ENCODE assay signal across 18 mouse cellular contexts in the genomic region with DNA sequence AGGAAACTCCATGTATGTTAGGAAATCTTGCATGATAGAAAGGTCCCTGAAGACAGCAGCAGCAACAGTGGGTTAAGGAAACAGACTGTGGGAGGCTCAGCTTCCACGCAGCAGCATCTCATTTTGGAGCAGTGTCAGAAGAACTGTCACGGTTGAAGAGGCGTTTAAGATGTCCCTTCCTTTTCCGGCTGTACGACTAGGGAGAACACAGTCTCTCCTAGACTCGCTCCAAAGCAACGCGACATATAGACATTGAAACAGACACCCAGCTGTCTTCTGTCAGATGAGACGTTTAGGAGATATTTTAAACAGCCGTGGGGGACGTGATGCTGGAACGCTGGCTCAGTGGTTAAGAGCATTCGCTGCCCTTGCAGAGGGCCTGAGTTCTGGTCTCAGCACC. TPM values are rescaled to one million over a fixed set of nuclear protein-coding genes. Genes with fewer than 3 reads are reported as not detected.
DNase-seq lines count a peak whose midpoint lies in the region; ATAC-seq lines count a peak whose summit lies in the region.
"Had no signal": no experiment of that assay in that cellular context is flagged by ENCODE, and none has a peak within 500 bp of the region (broad histone marks: within the 10 kb centered on the region; RNA-seq: fewer than 3 reads in every experiment).

No protein-coding gene starts in this region.

- no peak overlapping the region for H3K4me2 ChIP-seq in embryonic facial prominence, embryonic 14.5 days (ENCODE audit: low read depth, low read length)
- H3K4me2 ChIP-seq: heart, embryonic 11.5 days; limb, embryonic 15.5 days; neural tube, embryonic 15.5 days had no signal

- H3K4me3 ChIP-seq in embryonic facial prominence, embryonic 14.5 days (ENCODE audit: low read depth, low read length): no peak overlapping the region
- H3K4me3 ChIP-seq in embryonic facial prominence, embryonic 10.5 days: no peak overlapping the region
- H3K4me3 ChIP-seq: limb, embryonic 15.5 days; neural tube, embryonic 15.5 days had no signal

- no peaks in the 10 kb centered on the region for H3K27me3 ChIP-seq in embryonic facial prominence, embryonic 14.5 days (replicated peaks; ENCODE audit: control insufficient read depth, insufficient read depth, low read length)
- no peaks in the 10 kb centered on the region for H3K27me3 ChIP-seq in embryonic facial prominence, embryonic 10.5 days (replicated peaks; ENCODE audit: low read depth, poor library complexity, severe bottlenecking)
- H3K27me3 ChIP-seq: CH12.LX; limb, embryonic 15.5 days; neural tube, embryonic 15.5 days had no signal

- no peak overlapping the region for H3K9ac ChIP-seq in embryonic facial prominence, embryonic 14.5 days (ENCODE audit: low read depth, low read length)
- H3K9ac ChIP-seq: limb, embryonic 15.5 days; neural tube, embryonic 15.5 days had no signal

- no peak for ATAC-seq in embryonic facial prominence, embryonic 14.5 days (ENCODE audit: low read depth)
- ATAC-seq in inflammation-experienced regulatory T-cells, adult 6 months: no peak
- ATAC-seq: activated CD4-positive, CD25-positive, alpha-beta regulatory T cell, adult 4 months; forebrain, embryonic 16.5 days had no signal

- WGBS in embryonic facial prominence, embryonic 14.5 days: 77% methylated on average over 13 of the region's 13 CpGs
- 90% methylated on average over 13 of the region's 13 CpGs for WGBS in embryonic facial prominence, embryonic 10.5 days

- no peaks in the 10 kb centered on the region for H3K4me1 ChIP-seq in embryonic facial prominence, embryonic 14.5 days (ENCODE audit: control insufficient read depth, insufficient read depth, low read length)
- H3K4me1 ChIP-seq in embryonic facial prominence, embryonic 10.5 days: no peaks in the 10 kb centered on the region; the same call in 1 of the 2 replicates
- H3K4me1 ChIP-seq: limb, embryonic 15.5 days; neural tube, embryonic 15.5 days had no signal

- H3K9me3 ChIP-seq in embryonic facial prominence, embryonic 14.5 days (ENCODE audit: control insufficient read depth, low read length): no peaks in the 10 kb centered on the region
- no peaks in the 10 kb centered on the region for H3K9me3 ChIP-seq in embryonic facial prominence, embryonic 10.5 days
- H3K9me3 ChIP-seq: limb, embryonic 15.5 days; neural tube, embryonic 15.5 days had no signal

- peak; percentile 12 for DNase-seq in embryonic facial prominence, embryonic 14.5 days (ENCODE audit: low spot score)
- DNase-seq in embryonic facial prominence, embryonic 10.5 days (ENCODE audit: low spot score): no peak
- DNase-seq in layer of hippocampus, adult 9-11 months: peak; percentile 33
- no peak for DNase-seq in layer of hippocampus, adult 9-10 months (ENCODE audit: low spot score)
- peak; percentile 74 for DNase-seq in right cerebral cortex, adult 18-20 months
- DNase-seq in right cerebral cortex, postnatal 4 days: no peak
- no peak for DNase-seq in adrenal gland, adult 18-20 months (ENCODE audit: low spot score in 2 of 2)
- DNase-seq: gastrocnemius, postnatal 36 days; heart, postnatal 36 days had no signal

- H3K27ac ChIP-seq in embryonic facial prominence, embryonic 14.5 days (replicated peaks; ENCODE audit: low read depth, low read length): no peak overlapping the region
- H3K27ac ChIP-seq in embryonic facial prominence, embryonic 10.5 days (replicated peaks): no peak overlapping the region
- H3K27ac ChIP-seq: limb, embryonic 15.5 days; neural tube, embryonic 15.5 days had no signal

- peaks cover 20% of the 10 kb centered on the region; the same call in 1 of the 2 replicates for H3K36me3 ChIP-seq in embryonic facial prominence, embryonic 14.5 days (ENCODE audit: control insufficient read depth, insufficient read depth, low read length)
- peaks cover 31% of the 10 kb centered on the region for H3K36me3 ChIP-seq in embryonic facial prominence, embryonic 10.5 days (replicated peaks)

RNA-seq across cellular contexts. Expression of a gene that starts 12.7 kb away (rescaled TPM):
- 2.3 and 2.6 TPM in 2 replicates for polyA plus RNA-seq in embryonic facial prominence, embryonic 14.5 days (2014; fragmentation: Nextera tagmentation; extraction: Ambion mirVana)
- 1.3 and 1.6 TPM in 2 replicates for polyA plus RNA-seq in embryonic facial prominence, embryonic 10.5 days (2016; fragmentation: Nextera tagmentation; extraction: Ambion mirVana)
- polyA plus RNA-seq in inflammation-experienced regulatory T-cells, adult 6 months (2017; shearing (Covaris generic)): 1 to 10 TPM; 3.6 to 4.7 (median 4.6) TPM
- 10 to 100 TPM; 17.8 to 18.4 TPM for total RNA-seq in adrenal gland, adult 18-20 months (2021)

RNA-seq across cellular contexts. Expression of a gene that starts 32.0 kb away (rescaled TPM):
- 3.3 and 6.3 TPM in 2 replicates for polyA plus RNA-seq in embryonic facial prominence, embryonic 14.5 days (2014; fragmentation: Nextera tagmentation; extraction: Ambion mirVana)
- 0.50 and 0.96 TPM in 2 replicates for polyA plus RNA-seq in embryonic facial prominence, embryonic 10.5 days (2016; fragmentation: Nextera tagmentation; extraction: Ambion mirVana)
- under 1 TPM in 1 of 3 experiments, not detected in 2; 0.30 TPM for polyA plus RNA-seq in inflammation-experienced regulatory T-cells, adult 6 months (2017; shearing (Covaris generic))
- 100 to 1,000 TPM in 1 of 2 experiments, 10 to 100 TPM in 1; 81.9 to 164 TPM for total RNA-seq in adrenal gland, adult 18-20 months (2021)
- total RNA-seq: megakaryocyte-erythroid progenitor cell, adult 5-6 weeks; monocyte, adult 5-6 weeks had no signal

Comparison
In these comparisons a context has a peak if more than half of its experiments do, and no peak if none do; other contexts are left out.
1. DNase-seq: peak in embryonic facial prominence, embryonic 14.5 days (single experiment), layer of hippocampus, adult 9-11 months (single experiment) and right cerebral cortex, adult 18-20 months (single experiment); none in embryonic facial prominence, embryonic 10.5 days (single experiment), layer of hippocampus, adult 9-10 months (single experiment), right cerebral cortex, postnatal 4 days (single experiment) and adrenal gland, adult 18-20 months (0 of 2).